Mouse (Mus musculus) adrenal gland, postnatal 4 days (tissue): Measurements from ENCODE around the gene Mpzl2. TPM values are rescaled to one million over a fixed set of nuclear protein-coding genes. Genes with fewer than 3 reads are reported as not detected.

ENCODE experiments used
- DNase-seq, 2 experiments: peaks; one replicate each; pipeline ENCODE4 v3.0.0; 2021 to 2022; ENCODE audit warnings: low spot score in 2 of 2, mixed read lengths in 2 of 2
- total RNA-seq, 2 experiments: library from RNA; stranded (reverse); gene quantifications; 2 replicates each; pipeline ENCODE4 v1.2.3; 2021

Gene Mpzl2
- total RNA-seq, 2 experiments from 2014 or later = 7.2 to 7.4 TPM

DNA sequence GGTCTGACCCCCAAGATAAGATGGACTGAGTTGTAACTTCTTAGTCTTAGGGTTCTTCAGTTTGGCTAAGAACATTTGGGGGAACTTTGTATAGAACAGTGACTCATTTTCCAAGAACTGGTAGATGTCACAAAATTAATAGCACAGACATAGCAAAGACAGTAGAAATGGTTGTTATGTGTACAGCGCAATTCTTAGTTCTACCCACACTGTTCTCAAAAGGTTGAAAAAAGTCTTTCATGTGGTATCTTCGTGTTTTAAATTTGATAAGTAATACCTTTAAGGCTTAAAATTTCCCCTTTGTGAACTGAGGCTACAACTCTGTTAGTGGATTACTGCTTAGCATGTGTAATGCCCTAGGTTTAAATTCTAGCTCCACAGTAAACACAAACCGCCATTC lies 43.5 kb downstream of the Mpzl2 start:
- no peak for DNase-seq

DNA sequence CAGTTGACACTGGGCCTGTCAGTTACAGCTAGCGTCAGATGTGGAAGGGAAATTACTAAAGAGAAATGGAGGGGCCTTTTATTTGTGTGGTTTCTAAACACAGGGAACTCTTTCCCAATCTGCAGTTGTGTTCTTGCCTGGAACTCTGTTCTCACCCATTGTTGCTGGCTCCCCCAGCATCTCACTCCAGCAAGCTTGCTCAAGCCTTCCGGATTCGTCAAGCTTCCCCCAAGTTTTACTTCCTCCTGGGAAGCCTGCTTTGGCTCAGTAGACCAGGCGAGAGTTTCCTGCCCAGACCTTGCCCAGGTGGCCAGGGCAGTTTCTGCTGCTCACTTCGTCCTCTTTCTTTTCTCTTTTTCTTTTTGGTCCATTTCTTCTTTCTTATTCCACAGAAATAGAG lies 45.0 kb downstream of the Mpzl2 start:
- DNase-seq = no peak

DNA sequence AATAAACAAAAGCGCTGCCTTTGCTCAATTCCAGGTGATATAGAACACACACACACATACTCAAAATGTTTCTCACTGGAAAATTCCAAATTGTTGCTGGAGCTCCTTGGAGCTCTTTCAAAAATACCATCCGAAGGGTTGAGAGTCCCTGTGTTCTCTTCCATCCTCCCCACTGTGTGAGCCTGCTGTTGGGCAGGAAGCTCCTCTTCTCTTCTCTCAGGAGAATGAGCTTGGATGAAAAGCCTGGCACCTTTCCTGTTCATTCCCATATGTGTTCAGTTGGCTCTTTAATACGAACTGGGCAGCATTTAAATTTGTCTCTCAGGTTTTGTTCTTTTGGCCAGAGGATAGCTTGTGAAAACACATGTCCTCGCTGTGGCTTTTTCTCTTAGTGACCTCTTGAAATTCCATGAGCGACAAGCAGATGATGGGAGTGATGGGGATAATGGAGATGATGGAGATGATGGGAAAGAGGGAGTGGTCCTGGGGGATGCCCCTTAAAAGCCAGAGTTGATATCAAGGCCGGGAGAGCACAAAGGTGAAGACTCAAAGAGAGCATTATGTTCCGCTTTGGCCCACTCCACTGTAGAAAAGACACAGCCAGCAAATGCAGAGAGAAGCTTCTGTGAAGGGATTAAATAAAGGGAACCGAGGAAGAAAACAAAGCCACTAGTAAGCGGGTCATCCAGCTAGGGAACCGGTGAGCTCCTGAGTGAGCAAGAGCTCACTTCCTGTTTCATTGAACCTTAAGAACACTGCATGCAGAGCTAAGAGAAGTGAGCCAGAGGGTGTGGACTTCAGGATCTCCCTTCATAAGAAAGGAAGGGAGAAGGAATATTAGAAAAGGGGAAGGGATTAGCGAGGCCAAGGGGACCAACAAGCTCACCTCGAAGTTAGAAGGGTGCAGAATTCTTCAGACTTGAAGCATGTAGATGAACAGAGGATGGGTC lies 46.4 kb downstream of the Mpzl2 start:
- no peak for DNase-seq

DNA sequence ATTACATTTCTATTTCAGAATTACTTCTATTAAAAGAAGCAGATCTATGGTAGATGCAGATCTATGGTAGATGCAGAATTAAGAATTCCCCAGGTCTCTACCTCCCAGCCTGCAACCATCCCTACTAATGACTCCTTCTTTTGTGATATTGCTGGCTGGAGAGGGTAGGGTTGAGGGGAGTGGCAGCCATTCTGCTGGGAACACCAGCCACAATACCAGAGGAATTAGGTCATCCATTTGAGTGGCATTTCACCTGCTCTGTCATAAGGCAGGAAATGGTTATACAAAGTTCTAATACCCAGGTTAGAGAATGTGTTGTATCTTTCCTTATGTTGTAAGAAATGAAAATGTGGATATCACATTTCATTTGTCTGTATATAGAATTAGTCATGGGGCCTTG lies 48.4 kb downstream of the Mpzl2 start:
- no peak for DNase-seq

- no peak for DNase-seq
Measured at GRCm38 (mm10) chr9:45090811-45091210, 51.2 kb downstream of the Mpzl2 start.

DNA sequence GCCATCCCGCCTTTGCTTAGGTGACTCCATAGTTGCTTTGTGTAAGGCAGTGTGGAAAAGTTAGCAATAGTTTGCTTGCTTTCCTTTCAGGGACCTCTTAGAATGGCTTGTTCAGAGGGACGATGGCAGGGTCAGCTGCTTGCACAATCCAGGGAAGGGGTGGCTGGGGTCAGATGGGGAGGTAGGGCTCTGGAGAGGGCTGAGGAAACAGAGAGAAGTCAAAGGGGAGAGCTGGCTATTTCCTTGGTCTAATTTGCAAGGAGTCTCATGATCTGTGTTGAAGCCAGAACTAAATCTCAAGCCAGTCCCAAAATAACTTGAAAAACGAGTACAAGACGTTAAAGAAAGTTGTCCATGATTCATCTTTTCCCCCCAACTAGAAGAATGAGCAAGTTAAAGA lies 53.0 kb downstream of the Mpzl2 start:
- DNase-seq = no peak

DNA sequence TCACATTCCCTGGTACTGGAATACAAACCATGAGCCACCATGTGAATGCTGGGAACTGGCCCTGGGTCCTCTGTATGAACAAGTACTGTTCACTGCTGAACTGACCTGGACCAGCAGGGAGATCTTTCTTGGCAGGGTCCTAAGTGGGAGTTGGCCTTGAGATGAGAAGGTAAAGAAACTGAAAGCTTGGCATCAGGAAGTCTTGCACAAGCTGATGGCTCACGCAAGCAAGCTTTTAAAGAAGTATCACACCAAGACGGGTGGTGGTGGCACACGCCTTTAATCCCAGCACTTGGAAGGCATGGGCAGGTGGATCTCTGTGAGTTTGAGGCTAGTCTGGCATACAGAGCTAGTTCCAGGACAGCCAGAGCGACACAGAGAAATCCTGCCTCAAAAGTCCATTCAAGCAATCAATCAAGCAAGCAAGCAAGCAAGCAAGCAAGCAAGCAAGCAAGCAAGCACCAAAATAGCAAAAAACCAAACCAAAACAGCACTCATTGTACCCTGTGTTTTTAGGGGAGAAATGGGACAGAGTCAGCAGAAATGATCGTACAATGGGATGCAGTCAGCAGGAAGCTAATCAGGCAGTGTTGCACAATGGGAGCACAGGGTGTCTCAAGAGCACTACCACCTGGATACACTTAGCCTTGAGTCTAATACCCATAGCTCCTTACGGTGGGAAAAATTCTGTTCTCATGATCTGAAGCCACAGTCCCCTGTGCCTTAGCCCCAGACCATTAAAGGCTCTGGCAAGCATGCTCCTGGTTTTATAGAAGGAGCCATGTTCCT lies 55.7 kb downstream of the Mpzl2 start:
- DNase-seq = no peak

DNA sequence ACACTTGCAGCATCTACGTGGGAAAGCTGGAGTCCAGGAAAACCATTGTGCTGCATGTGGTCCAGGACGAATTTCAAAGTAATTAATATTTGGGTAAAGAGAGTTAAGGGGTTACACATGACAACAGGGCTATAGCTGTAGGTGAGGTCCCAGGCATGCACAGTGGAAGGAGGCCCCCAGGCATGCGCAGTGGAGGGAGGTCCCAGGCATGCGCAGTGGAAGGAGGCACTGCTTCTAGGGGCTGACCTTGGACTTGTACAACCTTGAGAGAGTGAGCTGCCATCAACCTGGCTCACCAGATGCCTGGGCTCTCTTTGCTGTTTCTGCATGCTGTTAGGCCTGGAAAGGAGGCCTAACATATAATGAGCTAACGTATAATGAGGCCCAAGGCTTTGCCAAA lies 58.3 kb downstream of the Mpzl2 start:
- no peak for DNase-seq

GRCm38 (mm10) chr9:45098426-45098825 lies 58.8 kb downstream of the Mpzl2 start:
- no peak for DNase-seq

DNA sequence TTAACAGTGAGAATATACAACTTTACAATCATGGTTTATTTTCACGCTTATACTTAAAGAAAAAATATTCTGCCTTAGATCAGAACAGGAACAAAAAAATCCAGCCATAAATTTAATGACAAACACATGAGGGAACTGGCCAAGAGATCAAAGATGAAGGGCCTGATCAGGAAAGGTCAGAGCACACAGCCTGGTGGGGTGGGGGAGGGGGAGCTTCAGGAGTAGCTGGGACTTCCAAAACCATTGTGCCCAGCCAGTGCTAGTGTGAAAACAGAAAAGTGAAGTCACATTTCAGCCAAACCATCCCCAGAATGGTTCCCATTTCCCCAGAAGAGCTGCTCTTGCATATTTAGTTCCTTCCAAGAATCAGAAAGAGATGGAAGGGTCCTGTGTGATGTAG lies 62.9 kb downstream of the Mpzl2 start:
- no peak for DNase-seq

DNA sequence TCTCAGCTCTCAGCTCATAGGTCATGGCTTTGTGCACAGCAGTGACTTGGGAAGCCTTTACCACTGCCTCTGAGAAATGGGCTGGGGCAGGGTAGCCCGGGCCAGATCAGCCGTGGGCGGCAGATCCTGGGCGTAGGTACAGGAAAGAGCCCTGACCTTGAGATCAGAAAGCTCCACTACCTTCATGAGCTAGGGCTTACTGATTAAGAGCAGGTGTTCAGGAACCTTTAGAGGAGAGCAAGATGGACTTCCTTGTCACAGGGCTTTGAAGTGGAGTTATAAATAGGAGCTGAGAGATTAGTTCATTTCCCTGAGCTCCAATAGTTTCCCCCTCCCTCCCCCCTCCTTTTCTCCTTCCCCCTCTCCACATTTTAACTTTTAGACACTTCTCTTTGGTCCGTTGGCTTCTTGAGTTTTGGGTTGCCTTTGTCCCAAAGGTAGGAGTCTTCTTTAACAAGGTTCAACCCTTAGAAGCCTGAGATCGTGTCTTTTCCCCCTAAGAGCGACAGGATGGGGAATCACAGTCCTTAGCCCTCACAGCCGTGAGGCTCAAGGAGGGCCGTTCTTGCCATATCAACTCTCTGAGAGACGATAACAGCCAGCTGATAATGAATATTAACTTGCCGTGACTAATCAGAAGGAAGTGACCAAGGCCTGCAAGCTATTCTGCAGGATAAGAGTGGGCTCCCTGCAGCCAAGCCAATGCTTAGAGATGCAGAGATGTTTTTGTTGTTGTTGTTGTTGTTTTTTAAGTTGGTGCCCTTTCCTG lies 63.8 kb downstream of the Mpzl2 start:
- no peak for DNase-seq

Other genes starting within 250 kb of the Mpzl2 start
- gene Tmem25, start 240.5 kb upstream of the Mpzl2 start, total RNA-seq = 1 to 10 TPM; 8.6 to 9.5 TPM
- 10 to 100 TPM; 26.5 to 40.4 TPM for gene Ttc36, start 236.7 kb upstream of the Mpzl2 start, total RNA-seq
- 10 to 100 TPM; 38.2 to 40.3 TPM for gene Kmt2a, start 158.5 kb upstream of the Mpzl2 start, total RNA-seq
- 100 to 1,000 TPM; 458 to 535 TPM for gene Atp5l, start 119.1 kb upstream of the Mpzl2 start, total RNA-seq
- gene Ube4a, start 74.2 kb upstream of the Mpzl2 start, total RNA-seq = 10 to 100 TPM; 81.6 to 90.5 TPM
- under 1 TPM in 1 of 2 experiments, not detected in 1; 0.76 TPM for gene Cd3g, start 59.4 kb upstream of the Mpzl2 start, total RNA-seq
- under 1 TPM in 1 of 2 experiments, not detected in 1; 0.87 TPM for gene Cd3d, start 58.0 kb upstream of the Mpzl2 start, total RNA-seq
- under 1 TPM in 1 of 2 experiments, not detected in 1; 0.93 TPM for gene Cd3e, start 30.2 kb upstream of the Mpzl2 start, total RNA-seq
- 1 to 10 TPM; 3.6 to 5.1 TPM for gene Mpzl3, start 15.4 kb downstream of the Mpzl2 start, total RNA-seq
- 1 to 10 TPM; 1.2 to 1.6 TPM for gene Jaml, start 39.4 kb downstream of the Mpzl2 start, total RNA-seq
- gene Scn2b, start 78.0 kb downstream of the Mpzl2 start, total RNA-seq = 1 to 10 TPM; 6.6 to 7.9 TPM
- gene Scn4b, start 98.6 kb downstream of the Mpzl2 start, total RNA-seq = 1 to 10 TPM; 2.6 to 3.0 TPM
- gene BC049352, start 142.2 kb downstream of the Mpzl2 start, total RNA-seq = under 1 TPM in 1 of 2 experiments, not detected in 1; 0.17 TPM
- gene Tmprss4, start 164.3 kb downstream of the Mpzl2 start, total RNA-seq = under 1 TPM in 1 of 2 experiments, not detected in 1; 0.50 TPM
- 1 to 10 TPM; 2.6 to 2.7 TPM for gene Il10ra, start 229.3 kb downstream of the Mpzl2 start, total RNA-seq